Mouse (Mus musculus) olfactory bulb, adult 2 months (tissue): ENCODE data around the gene Fbxl12. TPM values are rescaled to one million over a fixed set of nuclear protein-coding genes. Genes with fewer than 3 reads are reported as not detected.

ENCODE experiments used
- H3K27ac ChIP-seq: fragments of 200-500 bp; 2 replicates; pipeline ENCODE4 v1.5.1; 2012; ENCODE audit warnings: low read depth, low read length; ENCODE audit not compliant: insufficient read depth
- H3K4me1 ChIP-seq: fragments of 200-500 bp; 2 replicates; pipeline ENCODE4 v1.6.1; 2012; ENCODE audit warnings: low read length; ENCODE audit not compliant: control insufficient read depth, insufficient read depth
- H3K4me3 ChIP-seq: fragments of 200-500 bp; 2 replicates; pipeline ENCODE4 v1.5.1; 2012; ENCODE audit warnings: mild to moderate bottlenecking, low read depth, low read length, moderate library complexity; ENCODE audit not compliant: insufficient read depth
- CTCF ChIP-seq: fragments of 200-500 bp; IDR thresholded peaks from 2 replicates; pipeline ENCODE4 v1.5.1; 2012; ENCODE audit warnings: low read depth, mild to moderate bottlenecking, low read length, moderate library complexity; ENCODE audit not compliant: insufficient read depth
- POLR2A ChIP-seq: fragments of 200-500 bp; IDR thresholded peaks from 2 replicates; pipeline ENCODE4 v1.6.1; 2012; ENCODE audit warnings: mild to moderate bottlenecking, low read depth, low read length, moderate library complexity; ENCODE audit not compliant: insufficient read depth
- WGBS: fragments of 180-500 bp; shearing (Covaris S2); methylation state at CpG from one replicate; pipeline ENCODE4 v1.1.7; 2018; 5-methylcytosine and 5-hydroxymethylcytosine counted together
- polyA plus RNA-seq: library from polyadenylated mRNA; stranded (reverse); fragments of >200 nt; gene quantifications from 2 replicates; pipeline ENCODE4 v1.2.4, GENCODE M21; 2012; ENCODE audit warnings: low replicate concordance; ENCODE audit not compliant: missing spikeins, insufficient read depth, insufficient read length

The Fbxl12 gene
- polyA plus RNA-seq, 1 experiment = not detected

DNA sequence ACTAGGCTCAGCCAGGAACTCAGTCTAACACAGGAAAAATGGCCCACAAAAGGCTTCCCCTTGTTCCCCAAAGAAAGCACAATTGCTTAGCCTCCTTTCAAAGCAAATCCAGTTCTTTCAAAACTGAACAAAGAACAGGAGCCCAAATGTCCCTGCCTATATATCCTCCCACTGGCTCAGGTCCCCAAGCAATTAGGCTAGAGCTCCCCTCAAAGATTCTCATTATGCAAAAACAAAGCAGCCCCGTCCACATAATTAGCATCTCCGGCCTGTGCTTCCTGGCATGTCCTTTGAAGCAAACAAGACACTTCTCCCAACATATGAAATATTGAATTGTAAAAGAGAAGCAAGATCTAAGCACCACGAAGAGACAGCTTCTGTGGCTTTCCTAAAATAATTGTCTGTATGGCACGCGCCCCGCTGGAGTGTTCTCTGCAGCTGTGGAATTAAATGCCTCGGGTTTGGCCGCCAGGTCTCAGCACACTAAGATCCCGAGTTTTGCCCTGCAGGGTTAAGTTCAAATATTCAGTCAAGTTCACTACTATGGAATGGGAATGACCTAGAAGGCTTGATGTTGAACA lies 35.9 kb upstream of the Fbxl12 start:
- WGBS = 36% methylated on average over 9 of the region's 9 CpGs
- Histone ChIP-seq H3K4me3 (no peak overlapping the region), H3K27ac (no peak overlapping the region; the same call in 1 of the 2 replicates), H3K4me1 (peaks cover 11% of the 10 kb centered on the region)
- no peak for TF ChIP-seq POLR2A
- no peak for TF ChIP-seq CTCF

- Histone ChIP-seq H3K27ac (no peak overlapping the region), H3K4me3 (no peak overlapping the region), H3K4me1 (peaks cover 10% of the 10 kb centered on the region)
- no peak for TF ChIP-seq CTCF
- no peak for TF ChIP-seq POLR2A
- 60% methylated on average over 12 of the region's 12 CpGs for whole genome bisulfite sequencing
Measured at GRCm38 (mm10) chr9:20677892-20678291, 33.3 kb upstream of the Fbxl12 start.

GRCm38 (mm10) chr9:20672047-20672446 lies 27.5 kb upstream of the Fbxl12 start:
- Histone ChIP-seq H3K4me3 (no peak overlapping the region), H3K27ac (no peak overlapping the region), H3K4me1 (peaks cover 7% of the 10 kb centered on the region)
- no peak for TF ChIP-seq POLR2A
- TF ChIP-seq CTCF = no peak
- 66% methylated on average over 16 of the region's 16 CpGs for WGBS

DNA sequence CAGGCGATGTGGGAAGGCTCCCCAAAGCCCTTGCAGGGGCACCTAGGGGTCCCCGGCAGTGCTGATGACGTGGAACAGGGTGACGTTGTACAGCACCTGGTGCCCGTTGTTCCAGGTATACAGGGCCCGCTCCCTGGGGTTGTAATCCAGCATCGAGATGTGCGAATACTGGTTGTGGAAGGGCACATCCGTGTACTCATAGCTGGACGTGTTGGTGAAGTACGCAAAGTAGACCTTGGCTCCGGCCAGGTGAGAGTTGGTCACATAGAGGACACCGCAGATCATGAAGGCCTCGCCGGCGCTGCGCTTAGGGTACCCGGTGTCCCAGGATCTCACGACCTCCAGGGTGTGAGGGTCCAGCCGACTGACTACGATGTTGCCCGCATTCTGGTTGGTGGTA lies 23.5 kb upstream of the Fbxl12 start:
- TF ChIP-seq CTCF = no peak
- no peak for TF ChIP-seq POLR2A
- Histone ChIP-seq H3K4me3 (no peak overlapping the region), H3K27ac (no peak overlapping the region), H3K4me1 (peaks cover 18% of the 10 kb centered on the region)
- WGBS = 95% methylated on average over 22 of the region's 22 CpGs

DNA sequence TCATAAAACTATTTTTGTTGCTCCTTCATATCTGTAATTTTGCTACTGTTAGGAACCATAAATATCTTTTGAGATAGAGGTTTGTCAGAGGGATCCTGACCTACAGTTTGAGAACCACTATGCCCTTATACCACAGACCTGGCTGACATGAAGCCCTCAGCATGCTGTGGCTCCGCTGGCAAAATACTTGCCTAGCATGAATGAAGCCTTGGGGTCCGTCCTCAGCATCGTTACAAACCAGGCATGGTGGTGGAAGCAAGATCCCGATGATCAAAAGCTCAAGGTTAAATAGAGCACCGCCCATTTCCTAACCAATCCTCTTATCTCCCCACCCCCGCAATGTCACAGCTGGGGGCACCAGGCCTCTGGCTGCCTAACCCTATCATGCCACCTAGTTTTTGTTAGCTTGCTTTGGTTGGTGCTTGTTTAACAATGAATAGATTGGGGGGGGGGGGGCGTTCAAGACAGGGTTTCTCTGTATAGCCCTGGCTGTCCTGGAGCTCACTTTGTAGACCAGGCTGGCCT lies 22.0 kb upstream of the Fbxl12 start:
- WGBS = 19% methylated on average over 7 of the region's 7 CpGs
- Histone ChIP-seq H3K27ac (no peak overlapping the region), H3K4me1 (peaks cover 13% of the 10 kb centered on the region), H3K4me3 (no peak overlapping the region)
- no peak for TF ChIP-seq POLR2A
- no peak for TF ChIP-seq CTCF

- Histone ChIP-seq H3K27ac (no peak overlapping the region), H3K4me1 (peaks cover 13% of the 10 kb centered on the region), H3K4me3 (no peak overlapping the region)
- no peak for TF ChIP-seq POLR2A
- no peak for TF ChIP-seq CTCF
- 17% methylated on average over 8 of the region's 8 CpGs for WGBS
Measured at GRCm38 (mm10) chr9:20665925-20666324, 21.4 kb upstream of the Fbxl12 start.

- no peak for TF ChIP-seq CTCF
- no peak for TF ChIP-seq POLR2A
- H3K4me3 ChIP-seq = no peak overlapping the region
- 84% methylated on average over 5 of the region's 5 CpGs for WGBS
- H3K4me1 ChIP-seq = peaks cover 13% of the 10 kb centered on the region
- H3K27ac ChIP-seq = no peak overlapping the region
Measured at GRCm38 (mm10) chr9:20664982-20665637, 20.5 kb upstream of the Fbxl12 start.

- H3K27ac ChIP-seq = no peak overlapping the region
Measured at GRCm38 (mm10) chr9:20664366-20664765, 19.8 kb upstream of the Fbxl12 start.

GRCm38 (mm10) chr9:20663956-20664355 lies 19.4 kb upstream of the Fbxl12 start:
- peaks cover 15% of the 10 kb centered on the region for H3K4me1 ChIP-seq
- 70% methylated on average over 2 of the region's 2 CpGs for WGBS
- TF ChIP-seq POLR2A (no peak), CTCF (no peak)
- H3K4me3 ChIP-seq = no peak overlapping the region
- no peak overlapping the region for H3K27ac ChIP-seq

More at GRCm38 (mm10) chr9:20664366-20664765, 19.8 kb upstream of the Fbxl12 start:
- Histone ChIP-seq H3K4me3 (no peak overlapping the region), H3K4me1 (peaks cover 13% of the 10 kb centered on the region)
- TF ChIP-seq POLR2A = no peak
- no peak for TF ChIP-seq CTCF
- WGBS = 59% methylated on average over 2 of the region's 2 CpGs

- H3K4me1 ChIP-seq = peaks cover 15% of the 10 kb centered on the region
- no peak for TF ChIP-seq POLR2A
- no peak for TF ChIP-seq CTCF
- no peak overlapping the region for H3K27ac ChIP-seq
- H3K4me3 ChIP-seq = no peak overlapping the region
- WGBS = 90% methylated on average over 8 of the region's 8 CpGs
Measured at GRCm38 (mm10) chr9:20662874-20663273, 18.3 kb upstream of the Fbxl12 start.
